Mouse (Mus musculus) adrenal gland, adult (tissue): Measurements from ENCODE around the gene Pgam2.
A peak's percentile ranks its signal among the peaks of the same experiment; 100 is the strongest.

Source experiments
- DNase-seq, 2 experiments: peaks; one replicate each; pipeline ENCODE4 v3.0.0; 2022 to 2023; ENCODE audit warnings: low spot score in 1 of 2; ENCODE audit not compliant: inconsistent age in 2 of 2

Gene Pgam2

GRCm38 (mm10) chr11:5807956-5808355, 4.4 kb upstream of the Pgam2 start:
- DNase-seq = no peak

- DNase-seq = no peak
These were observed 2.2 kb upstream of the Pgam2 start for GRCm38 (mm10) chr11:5805711-5806110.

- no peak for DNase-seq
These were observed 641 bp upstream of the Pgam2 start for GRCm38 (mm10) chr11:5804174-5804573.

- peak in 1 of 2 experiments; percentile 30 for DNase-seq
These were observed 896 bp downstream of the Pgam2 start for GRCm38 (mm10) chr11:5802457-5803217.

GRCm38 (mm10) chr11:5802005-5802404, 1.5 kb downstream of the Pgam2 start:
- peak in 1 of 2 experiments; percentile 34 for DNase-seq

- no peak for DNase-seq
These were observed 2.0 kb downstream of the Pgam2 start for GRCm38 (mm10) chr11:5801511-5801910.

- peak in 1 of 2 experiments; percentile 35 for DNase-seq
These were observed 3.7 kb downstream of the Pgam2 start for GRCm38 (mm10) chr11:5799621-5800490.

- DNase-seq = no peak
These were observed 5.6 kb downstream of the Pgam2 start for GRCm38 (mm10) chr11:5797928-5798327.

- DNase-seq = no peak
These were observed 6.2 kb downstream of the Pgam2 start for GRCm38 (mm10) chr11:5797371-5797770.

- no peak for DNase-seq
These were observed 6.6 kb downstream of the Pgam2 start for GRCm38 (mm10) chr11:5796939-5797338.

GRCm38 (mm10) chr11:5795706-5796105, 7.8 kb downstream of the Pgam2 start:
- peak in 1 of 2 experiments; percentile 38 for DNase-seq

GRCm38 (mm10) chr11:5795290-5795689, 8.2 kb downstream of the Pgam2 start:
- DNase-seq = no peak

- no peak for DNase-seq
These were observed 13.1 kb downstream of the Pgam2 start for GRCm38 (mm10) chr11:5790431-5790830.

GRCm38 (mm10) chr11:5789754-5790333, 13.7 kb downstream of the Pgam2 start:
- peak in 1 of 2 experiments; percentile 36 for DNase-seq

- DNase-seq = no peak
These were observed 14.3 kb downstream of the Pgam2 start for GRCm38 (mm10) chr11:5789071-5789753.

- DNase-seq = peak; percentile 97 to 98
These were observed 15.2 kb downstream of the Pgam2 start, which contains the start of gene Dbnl for GRCm38 (mm10) chr11:5788056-5789014. Gene Dbnl, plus strand, starts transcription at chr11:5788488.

GRCm38 (mm10) chr11:5787671-5788055, 15.9 kb downstream of the Pgam2 start:
- DNase-seq = no peak

GRCm38 (mm10) chr11:5785732-5786131, 17.8 kb downstream of the Pgam2 start:
- no peak for DNase-seq

GRCm38 (mm10) chr11:5782199-5782944, 21.2 kb downstream of the Pgam2 start:
- DNase-seq = no peak
